Comparison of ENCODE assay signal across 8 mouse cellular contexts in the genomic region with DNA sequence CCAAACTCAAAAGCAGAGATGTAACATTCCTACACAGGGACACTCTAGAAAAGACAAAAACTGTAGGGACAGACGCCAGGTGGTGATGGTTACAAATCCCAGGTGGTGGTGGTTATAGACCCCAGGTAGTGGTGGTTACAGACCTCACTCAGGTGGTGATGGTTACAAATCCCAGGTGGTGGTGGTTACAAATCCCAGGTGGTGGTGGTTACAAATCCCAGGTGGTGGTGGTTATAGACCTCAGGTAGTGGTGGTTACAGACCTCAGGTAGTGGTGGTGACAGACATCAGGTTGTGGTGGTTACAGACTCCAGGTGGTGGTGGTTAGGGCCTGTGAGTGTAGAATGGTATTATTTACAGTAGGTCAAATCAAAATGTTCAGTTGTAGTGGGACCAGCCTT. TPM values are rescaled to one million over a fixed set of nuclear protein-coding genes. Genes with fewer than 3 reads are reported as not detected.
DNase-seq lines count a peak whose midpoint lies in the region; ATAC-seq and TF ChIP-seq lines count a peak whose summit lies in the region.

No protein-coding gene starts in this region.

- intact Hi-C loops in heart, postnatal 14 days (cut with DNase I): loop anchor here (2.0 kb wide), 1 partner anchor 15 kb away; no protein-coding TSS in a partner anchor

- no peak overlapping the region for H3K4me3 ChIP-seq in heart, embryonic 11.5 days (ENCODE audit: low read depth, low read length)
- H3K4me3 ChIP-seq in hindbrain, postnatal 0 days (ENCODE audit: low read length): no peak overlapping the region
- H3K4me3 ChIP-seq in midbrain, embryonic 14.5 days (replicated peaks; ENCODE audit: low read depth, low read length): no peak overlapping the region

- peak; percentile 98 for ATAC-seq in heart, embryonic 11.5 days (replicated peaks; ENCODE audit: insufficient number of reproducible peaks, low FRiP score, low TSS enrichment)
- peak; percentile 96 for ATAC-seq in hindbrain, postnatal 0 days
- ATAC-seq in midbrain, embryonic 14.5 days (ENCODE audit: low FRiP score, low TSS enrichment): peak; percentile 97

- H3K4me2 ChIP-seq in heart, embryonic 11.5 days: no peak overlapping the region
- H3K4me2 ChIP-seq in hindbrain, postnatal 0 days (ENCODE audit: low read depth, low read length): no peak overlapping the region
- H3K4me2 ChIP-seq in midbrain, embryonic 14.5 days (ENCODE audit: low read length): no peak overlapping the region

- 77% methylated on average over 1 of the region's 1 CpGs for WGBS in heart, embryonic 11.5 days (ENCODE audit: insufficient replicate concordance)
- WGBS in hindbrain, postnatal 0 days: 92% methylated on average over 1 of the region's 1 CpGs
- WGBS in midbrain, embryonic 14.5 days: 90% methylated on average over 1 of the region's 1 CpGs

- no peaks in the 10 kb centered on the region for H3K9me3 ChIP-seq in heart, embryonic 11.5 days (replicated peaks; ENCODE audit: control insufficient read depth, low read length)
- H3K9me3 ChIP-seq in hindbrain, postnatal 0 days (ENCODE audit: low read length): no peaks in the 10 kb centered on the region
- H3K9me3 ChIP-seq in midbrain, embryonic 14.5 days (ENCODE audit: control insufficient read depth, low read length): 0 out of 2 replicates have a peak, but pooled peaks cover 2% of the 10 kb centered on the region

- H3K36me3 ChIP-seq in heart, embryonic 11.5 days (ENCODE audit: control insufficient read depth, insufficient read depth, low read length): peaks cover 4% of the 10 kb centered on the region
- no peaks in the 10 kb centered on the region; the same call in 1 of the 2 replicates for H3K36me3 ChIP-seq in hindbrain, postnatal 0 days (ENCODE audit: insufficient read depth, low read length)
- peaks cover 5% of the 10 kb centered on the region; the same call in 1 of the 2 replicates for H3K36me3 ChIP-seq in midbrain, embryonic 14.5 days (ENCODE audit: control insufficient read depth, insufficient read depth, low read length)

- no peak for DNase-seq in heart, postnatal 14 days
- DNase-seq in brain, embryonic 14.5 days (ENCODE audit: low read depth): peak; percentile 43
- peak; percentile 23 for DNase-seq in hindbrain, postnatal 0 days (ENCODE audit: low spot score)
- no peak for DNase-seq in midbrain, embryonic 14.5 days
- no peak for DNase-seq in ovary, postnatal 10 days (ENCODE audit: low spot score)
- DNase-seq in layer of hippocampus, postnatal 14 days (ENCODE audit: low spot score in 2 of 2): no peak
- no peak for DNase-seq in layer of hippocampus, postnatal 25 days (ENCODE audit: extremely low spot score in 1 of 2, low spot score in 1 of 2)

- H3K27ac ChIP-seq in heart, embryonic 11.5 days (ENCODE audit: low read depth, low read length): no peak overlapping the region
- H3K27ac ChIP-seq in hindbrain, postnatal 0 days: no peak overlapping the region
- H3K27ac ChIP-seq in midbrain, embryonic 14.5 days (replicated peaks; ENCODE audit: low read depth, low read length): no peak overlapping the region

- H3K27me3 ChIP-seq in heart, embryonic 11.5 days (ENCODE audit: control insufficient read depth, insufficient read depth, low read length): no peaks in the 10 kb centered on the region
- no peaks in the 10 kb centered on the region for H3K27me3 ChIP-seq in hindbrain, postnatal 0 days (ENCODE audit: insufficient read depth, low read length)
- no peaks in the 10 kb centered on the region for H3K27me3 ChIP-seq in midbrain, embryonic 14.5 days (ENCODE audit: control insufficient read depth, insufficient read depth, low read length)

- H3K9ac ChIP-seq in heart, embryonic 11.5 days (ENCODE audit: low read depth, low read length): no peak overlapping the region
- H3K9ac ChIP-seq in hindbrain, postnatal 0 days (replicated peaks; ENCODE audit: low read length): no peak overlapping the region
- H3K9ac ChIP-seq in midbrain, embryonic 14.5 days (replicated peaks; ENCODE audit: low read length): no peak overlapping the region

- peaks cover 6% of the 10 kb centered on the region; the same call in 1 of the 2 replicates for H3K4me1 ChIP-seq in heart, embryonic 11.5 days (ENCODE audit: control insufficient read depth, insufficient read depth, low read length)
- no peaks in the 10 kb centered on the region for H3K4me1 ChIP-seq in hindbrain, postnatal 0 days (ENCODE audit: insufficient read depth, low read length)
- peaks cover 13% of the 10 kb centered on the region for H3K4me1 ChIP-seq in midbrain, embryonic 14.5 days (ENCODE audit: control insufficient read depth, insufficient read depth, low read length)

- TF ChIP-seq POLR2A in brain, embryonic 14.5 days (IDR thresholded peaks at IDR 0.05; ENCODE audit: borderline replicate concordance, extremely low read depth, insufficient read depth, insufficient read length, poor library complexity, severe bottlenecking): no peak

- TF ChIP-seq CTCF in brain, embryonic 14.5 days (IDR thresholded peaks at IDR 0.05; ENCODE audit: borderline replicate concordance, extremely low read depth, insufficient read depth, insufficient read length): no peak
- TF ChIP-seq CTCF in hindbrain, postnatal 0 days (IDR thresholded peaks at IDR 0.05; ENCODE audit: low read depth): no peak

RNA-seq across cellular contexts. Expression of a gene that starts 5.5 kb away (rescaled TPM):
- polyA plus RNA-seq in heart, embryonic 11.5 days (2014; fragmentation: Nextera tagmentation; extraction: Ambion mirVana): 21.9 and 28.3 TPM in 2 replicates
- total RNA-seq in heart, postnatal 14 days (2021): 10 to 100 TPM; 33.7 to 39.4 TPM
- polyA plus RNA-seq in brain, embryonic 14.5 days (2012; rRNA removed): 33.8 and 35.7 TPM in 2 replicates
- 31.0 and 42.0 TPM in 2 replicates for total RNA-seq in hindbrain, postnatal 0 days (2014; rRNA removed)
- 51.9 and 57.0 TPM in 2 replicates for polyA plus RNA-seq in hindbrain, postnatal 0 days (2015; fragmentation: Nextera tagmentation; extraction: Ambion mirVana)
- polyA plus RNA-seq in midbrain, embryonic 14.5 days (2014; fragmentation: Nextera tagmentation; extraction: Ambion mirVana): 37.6 and 45.6 TPM in 2 replicates
- total RNA-seq in layer of hippocampus, postnatal 14 days (2021): 100 to 1,000 TPM in 1 of 2 experiments, 10 to 100 TPM in 1; 100.0 to 102 TPM
- 100 to 1,000 TPM; 107 to 112 TPM for total RNA-seq in layer of hippocampus, postnatal 25 days (2021)

Comparison
In these comparisons a context has a peak if more than half of its experiments do, and no peak if none do; other contexts are left out.
1. DNase-seq: peak in brain, embryonic 14.5 days (single experiment) and hindbrain, postnatal 0 days (single experiment); none in heart, postnatal 14 days (0 of 2), midbrain, embryonic 14.5 days (single experiment), ovary, postnatal 10 days (single experiment), layer of hippocampus, postnatal 14 days (0 of 2) and layer of hippocampus, postnatal 25 days (0 of 2).
2. Peak in every context shown above with its lines, with median percentiles within 50 percentile points of each other: ATAC-seq.